Mouse (Mus musculus): ENCODE data around the gene AC140267.1. TPM values are rescaled to one million over a fixed set of nuclear protein-coding genes. Genes with fewer than 3 reads are reported as not detected.

AC140267.1 gene
- total RNA-seq, 2 experiments from 2014 or later, result 20.3 to 24.3 TPM

GRCm38 (mm10) chr15:80232331-80232730 lies 3.3 kb upstream of the AC140267.1 start:
- DNase-seq, result no peak

- no peak for DNase-seq
Observed at GRCm38 (mm10) chr15:80233053-80233452, 2.6 kb upstream of the AC140267.1 start.

GRCm38 (mm10) chr15:80233733-80234509 lies 1.7 kb upstream of the AC140267.1 start, which contains the start of gene Mief1:
Gene Mief1 (plus strand): TSS chr15:80234018.
- DNase-seq, result peak; percentile 98

- no peak for DNase-seq
Observed at GRCm38 (mm10) chr15:80248135-80248534, 12.5 kb downstream of the AC140267.1 start.

GRCm38 (mm10) chr15:80248596-80248995 lies 13.0 kb downstream of the AC140267.1 start:
- no peak for DNase-seq

GRCm38 (mm10) chr15:80249672-80250071 lies 14.0 kb downstream of the AC140267.1 start:
- DNase-seq, result no peak

- peak; percentile 23 for DNase-seq
Observed at GRCm38 (mm10) chr15:80250586-80250985, 15.0 kb downstream of the AC140267.1 start.

- no peak for DNase-seq
Observed at GRCm38 (mm10) chr15:80253530-80253929, 17.9 kb downstream of the AC140267.1 start.

GRCm38 (mm10) chr15:80254207-80254606 lies 18.6 kb downstream of the AC140267.1 start:
- peak; percentile 71 for DNase-seq

- DNase-seq, result peak; percentile 97
Observed at GRCm38 (mm10) chr15:80254847-80255645, 19.4 kb downstream of the AC140267.1 start, which contains the start of gene Atf4. Gene Atf4 (plus strand): TSS chr15:80255184.

- DNase-seq, result peak; percentile 90
Observed at GRCm38 (mm10) chr15:80255646-80256121, 20.0 kb downstream of the AC140267.1 start.

- DNase-seq, result peak; percentile 40
Observed at GRCm38 (mm10) chr15:80256242-80256641, 20.6 kb downstream of the AC140267.1 start.

GRCm38 (mm10) chr15:80256656-80257601 lies 21.3 kb downstream of the AC140267.1 start:
- DNase-seq, result no peak

- DNase-seq, result peak; percentile 26
Observed at GRCm38 (mm10) chr15:80257602-80258239, 22.1 kb downstream of the AC140267.1 start.

GRCm38 (mm10) chr15:80258240-80259170 lies 22.9 kb downstream of the AC140267.1 start:
- DNase-seq, result peak; percentile 51

- no peak for DNase-seq
Observed at GRCm38 (mm10) chr15:80259406-80260045, 23.9 kb downstream of the AC140267.1 start.

- DNase-seq, result peak; percentile 93
Observed at GRCm38 (mm10) chr15:80260677-80261076, 25.0 kb downstream of the AC140267.1 start.

- no peak for DNase-seq
Observed at GRCm38 (mm10) chr15:80261100-80261499, 25.5 kb downstream of the AC140267.1 start.
